In genomic region chr5:63649070-63649532, GRCm38 (mm10) we compare ENCODE assay signal across 9 mouse cellular contexts. TPM values are rescaled to one million over a fixed set of nuclear protein-coding genes. Genes with fewer than 3 reads are reported as not detected.
DNase-seq lines count a peak whose midpoint lies in the region; ATAC-seq and TF ChIP-seq lines count a peak whose summit lies in the region.
"Had no signal": no experiment of that assay in that cellular context is flagged by ENCODE, and none has a peak within 500 bp of the region (broad histone marks: within the 10 kb centered on the region; RNA-seq: fewer than 3 reads in every experiment).

Gene Nwd2, plus strand, starts transcription at chr5:63649102.

- no peak within 1 kb of the TSS for H3K27ac ChIP-seq in embryonic facial prominence, embryonic 13.5 days
- no peak within 1 kb of the TSS for H3K27ac ChIP-seq in intestine, embryonic 16.5 days (ENCODE audit: low read length)
- H3K27ac ChIP-seq in limb, embryonic 13.5 days = no peak within 1 kb of the TSS
- no peak within 1 kb of the TSS for H3K27ac ChIP-seq in thymus, adult 2 months (ENCODE audit: control insufficient read depth, insufficient read depth, low read length)

- peak within 1 kb of the TSS; percentile 63 for H3K9ac ChIP-seq in embryonic facial prominence, embryonic 13.5 days
- H3K9ac ChIP-seq in intestine, embryonic 16.5 days (ENCODE audit: low read depth, low read length) = peak within 1 kb of the TSS; percentile 40; the same call in 1 of the 2 replicates
- H3K9ac ChIP-seq in limb, embryonic 13.5 days = peak within 1 kb of the TSS; percentile 32

- no peak for TF ChIP-seq CTCF in thymus, adult 2 months (IDR thresholded peaks at IDR 0.05; ENCODE audit: borderline replicate concordance, control insufficient read depth, extremely low read depth, insufficient read depth, low read length, poor library complexity)

- H3K9me3 ChIP-seq in embryonic facial prominence, embryonic 13.5 days = no peaks in the 10 kb centered on the region
- H3K9me3 ChIP-seq in intestine, embryonic 16.5 days (ENCODE audit: control insufficient read depth, low read length) = no peaks in the 10 kb centered on the region
- H3K9me3 ChIP-seq in limb, embryonic 13.5 days = no peaks in the 10 kb centered on the region

- peaks cover 62% of the 10 kb centered on the region for H3K27me3 ChIP-seq in embryonic facial prominence, embryonic 13.5 days
- H3K27me3 ChIP-seq in intestine, embryonic 16.5 days (replicated peaks; ENCODE audit: control insufficient read depth, insufficient read depth, low read length) = peaks cover 31% of the 10 kb centered on the region
- H3K27me3 ChIP-seq in limb, embryonic 13.5 days = peaks cover 58% of the 10 kb centered on the region
- peaks cover 6% of the 10 kb centered on the region; the same call in 1 of the 2 replicates for H3K27me3 ChIP-seq in thymus, adult 2 months (ENCODE audit: control insufficient read depth, insufficient read depth, low read length)

- peaks cover 16% of the 10 kb centered on the region; the same call in 1 of the 2 replicates for H3K4me1 ChIP-seq in embryonic facial prominence, embryonic 13.5 days
- 0 out of 2 replicates have a peak, but pooled peaks cover 3% of the 10 kb centered on the region for H3K4me1 ChIP-seq in intestine, embryonic 16.5 days (ENCODE audit: control insufficient read depth, insufficient read depth, low read length)
- peaks cover 15% of the 10 kb centered on the region for H3K4me1 ChIP-seq in limb, embryonic 13.5 days
- H3K4me1 ChIP-seq in thymus, adult 2 months (replicated peaks; ENCODE audit: control insufficient read depth, insufficient read depth, low read length) = no peaks in the 10 kb centered on the region

- under 1% methylated on average over 29 of the region's 29 CpGs for WGBS in embryonic facial prominence, embryonic 13.5 days
- 2% methylated on average over 29 of the region's 29 CpGs for WGBS in intestine, embryonic 16.5 days
- WGBS in limb, embryonic 13.5 days = 2% methylated on average over 29 of the region's 29 CpGs
- WGBS in thymus, adult 2 months = 9% methylated on average over 29 of the region's 29 CpGs

- no peaks in the 10 kb centered on the region for H3K36me3 ChIP-seq in embryonic facial prominence, embryonic 13.5 days
- no peaks in the 10 kb centered on the region for H3K36me3 ChIP-seq in intestine, embryonic 16.5 days (ENCODE audit: control insufficient read depth, insufficient read depth, low read length)
- H3K36me3 ChIP-seq in limb, embryonic 13.5 days = no peaks in the 10 kb centered on the region
- H3K36me3 ChIP-seq in thymus, adult 2 months (ENCODE audit: control insufficient read depth, insufficient read depth, low read length) = no peaks in the 10 kb centered on the region

- no peak for ATAC-seq in embryonic facial prominence, embryonic 13.5 days (ENCODE audit: insufficient number of reproducible peaks, insufficient read depth, low FRiP score, low TSS enrichment, low read depth)
- ATAC-seq in intestine, embryonic 16.5 days = no peak
- 0 out of 2 replicates have a peak, but pooled peaks have one; percentile 20 for ATAC-seq in limb, embryonic 13.5 days (ENCODE audit: low FRiP score, low read depth)

- H3K4me2 ChIP-seq in embryonic facial prominence, embryonic 13.5 days = peak within 1 kb of the TSS; percentile 97
- peak within 1 kb of the TSS; percentile 68 for H3K4me2 ChIP-seq in intestine, embryonic 16.5 days (ENCODE audit: low read depth, low read length)
- peak within 1 kb of the TSS; percentile 81 for H3K4me2 ChIP-seq in limb, embryonic 13.5 days (replicated peaks)

- peak; percentile 9 to 35 for DNase-seq in cerebellum, postnatal 14 days
- no peak for DNase-seq in cerebellum, adult 11 months
- peak; percentile 73 to 74 for DNase-seq in right cerebral cortex, postnatal 10 days (ENCODE audit: low spot score in 2 of 2)
- no peak for DNase-seq in thymus, adult 2 months
- no peak for DNase-seq in thymus, postnatal 0 days (ENCODE audit: low spot score)

- peak within 1 kb of the TSS; percentile 51 for H3K4me3 ChIP-seq in embryonic facial prominence, embryonic 13.5 days
- H3K4me3 ChIP-seq in intestine, embryonic 16.5 days (ENCODE audit: low read length) = peak within 1 kb of the TSS; percentile 49
- peak within 1 kb of the TSS; percentile 47 for H3K4me3 ChIP-seq in limb, embryonic 13.5 days
- H3K4me3 ChIP-seq in thymus, adult 2 months (ENCODE audit: control insufficient read depth, insufficient read depth, low read length) = no peak within 1 kb of the TSS

- no peak for TF ChIP-seq POLR2A in thymus, adult 2 months (IDR thresholded peaks at IDR 0.05; ENCODE audit: control insufficient read depth, extremely low read depth, insufficient read depth, low read length, poor library complexity)

RNA-seq across cellular contexts. Expression of gene Nwd2, which starts in this region (rescaled TPM):
- 0.31 and 0.48 TPM in 2 replicates for polyA plus RNA-seq in embryonic facial prominence, embryonic 13.5 days (2015; fragmentation: Nextera tagmentation; extraction: Ambion mirVana)
- polyA plus RNA-seq in intestine, embryonic 16.5 days (2015; fragmentation: Nextera tagmentation; extraction: Ambion mirVana) = 0.23 TPM in 2 replicates
- 0.38 and 0.60 TPM in 2 replicates for polyA plus RNA-seq in limb, embryonic 13.5 days (2015; fragmentation: Nextera tagmentation; extraction: Ambion mirVana)
- 0.08 and 0.11 TPM in 2 replicates for polyA plus RNA-seq in thymus, adult 2 months (2012; rRNA removed)
- polyA plus RNA-seq in thymus, postnatal 0 days (2015; fragmentation: Nextera tagmentation; extraction: Ambion mirVana) = 0.06 TPM in 1 of 2 replicates, not detected in the other
- polyA plus RNA-seq: C2C12 had no signal

Comparison
In these comparisons a context has a peak if more than half of its experiments do, and no peak if none do; other contexts are left out.
1. DNase-seq: peak in cerebellum, postnatal 14 days (2 of 2) and right cerebral cortex, postnatal 10 days (2 of 2); none in cerebellum, adult 11 months (single experiment), thymus, adult 2 months (single experiment) and thymus, postnatal 0 days (single experiment).
2. Peak in ATAC-seq, H3K4me3 ChIP-seq, H3K9ac ChIP-seq and H3K4me2 ChIP-seq in limb, embryonic 13.5 days; RNA of the gene not detected or under 1 TPM.
3. Peak in every context shown above with its lines, with median percentiles within 50 percentile points of each other: H3K4me2 ChIP-seq and H3K9ac ChIP-seq.